Mouse (Mus musculus): ENCODE results near the gene Rps10. TPM values are rescaled to one million over a fixed set of nuclear protein-coding genes. Genes with fewer than 3 reads are reported as not detected.

Rps10 gene
- total RNA-seq, 2 experiments from 2014 or later, result 440 to 648 TPM

DNA sequence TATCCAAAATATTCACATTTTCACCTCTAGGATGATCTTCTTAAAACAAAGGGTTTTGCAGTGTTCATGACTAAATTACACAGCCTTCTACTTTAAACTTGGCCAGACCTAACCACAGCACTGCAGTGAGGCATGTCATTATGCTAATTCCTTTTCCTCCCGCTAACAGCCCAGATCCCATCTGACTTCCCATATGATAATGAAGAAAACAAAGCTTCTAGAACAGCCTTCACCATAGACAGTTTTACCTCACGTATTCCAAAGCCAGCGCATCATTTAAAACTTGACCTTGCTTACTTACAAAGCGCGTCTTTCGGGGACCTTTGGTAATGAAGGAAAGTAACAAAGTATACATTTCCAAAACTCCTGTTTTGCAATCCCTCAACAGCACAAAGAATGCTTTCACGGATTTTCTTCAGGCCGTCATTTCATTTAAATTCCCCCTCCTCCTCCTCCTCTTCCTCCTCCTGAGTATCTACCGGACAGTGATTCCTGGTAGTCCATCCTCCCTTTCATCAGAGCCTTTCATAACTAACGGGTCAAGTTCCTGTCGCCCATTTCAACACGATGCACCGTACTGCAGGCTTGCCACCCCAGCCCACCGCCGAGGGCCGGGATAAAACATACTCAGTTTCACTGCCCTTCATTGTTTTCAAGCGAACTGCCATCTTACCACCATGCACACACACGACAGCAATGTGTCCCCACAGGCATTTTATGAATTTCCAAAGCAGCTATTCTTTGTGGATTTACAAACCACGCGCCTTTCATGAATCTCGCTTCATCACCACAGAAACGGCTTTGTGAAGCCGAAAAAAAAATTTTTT lies 14.6 kb downstream of the Rps10 start:
- no peak for ATAC-seq (replicated peaks; ENCODE audit: low FRiP score, poor library complexity, severe bottlenecking)

DNA sequence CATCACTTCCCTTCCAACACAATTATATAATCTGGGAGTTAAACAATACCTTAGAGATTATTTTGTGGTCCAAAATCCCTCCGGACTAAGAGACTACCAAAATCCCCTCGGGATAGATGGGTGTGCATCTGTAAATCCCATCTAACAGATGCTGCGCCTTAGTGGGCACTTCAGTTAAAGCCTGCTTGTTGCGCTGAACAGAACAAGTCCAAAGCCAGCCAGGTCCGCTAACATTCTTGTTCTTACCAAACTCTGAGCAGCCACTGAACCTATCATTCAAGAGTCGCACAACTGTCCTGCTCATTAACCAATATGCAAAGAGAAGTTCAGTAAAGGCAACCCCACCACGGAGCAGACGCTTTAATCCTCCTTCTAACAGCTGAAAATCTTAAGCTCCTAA lies 15.3 kb downstream of the Rps10 start:
- ATAC-seq (replicated peaks; ENCODE audit: low FRiP score, poor library complexity, severe bottlenecking), result no peak

DNA sequence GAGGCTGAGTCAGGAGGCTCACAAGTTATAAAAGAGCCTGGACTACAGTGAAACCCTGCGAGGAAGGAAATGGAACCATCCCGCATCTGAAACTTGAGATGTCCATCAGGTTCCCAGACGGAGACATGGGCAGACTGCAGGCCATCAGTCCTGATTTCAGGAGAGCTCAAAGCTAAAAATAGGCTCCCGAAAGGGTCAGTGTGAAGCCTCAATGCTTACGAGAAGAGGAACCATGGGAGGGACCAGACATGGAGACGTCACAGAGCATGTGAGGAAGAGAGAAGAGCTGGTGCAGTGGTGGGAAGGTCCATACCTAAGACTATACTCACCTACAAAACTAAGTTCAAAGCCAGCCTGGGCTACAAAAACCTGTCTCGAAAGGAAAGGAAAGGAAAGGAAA lies 21.1 kb downstream of the Rps10 start:
- ATAC-seq (replicated peaks; ENCODE audit: low FRiP score, poor library complexity, severe bottlenecking), result no peak

DNA sequence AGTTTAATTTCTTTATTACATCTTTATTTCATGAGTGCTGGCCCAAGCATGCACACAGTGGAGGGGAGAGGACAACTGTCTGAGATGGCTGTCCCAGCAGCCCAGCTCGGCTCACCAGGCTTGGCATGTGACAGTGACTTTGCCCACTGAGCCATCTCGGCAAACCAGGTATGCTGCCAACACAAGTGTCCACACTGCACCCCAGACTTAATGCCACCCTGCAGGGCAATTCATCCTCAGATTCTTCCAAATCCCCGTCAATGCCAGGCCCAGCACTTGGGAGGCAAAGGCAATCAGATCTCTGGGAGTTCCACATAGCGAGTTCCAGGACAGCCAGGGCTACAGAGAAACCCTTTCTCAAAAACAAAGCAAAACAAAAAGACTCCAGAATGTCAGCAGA lies 23.5 kb downstream of the Rps10 start:
- ATAC-seq (replicated peaks; ENCODE audit: low FRiP score, poor library complexity, severe bottlenecking), result no peak

DNA sequence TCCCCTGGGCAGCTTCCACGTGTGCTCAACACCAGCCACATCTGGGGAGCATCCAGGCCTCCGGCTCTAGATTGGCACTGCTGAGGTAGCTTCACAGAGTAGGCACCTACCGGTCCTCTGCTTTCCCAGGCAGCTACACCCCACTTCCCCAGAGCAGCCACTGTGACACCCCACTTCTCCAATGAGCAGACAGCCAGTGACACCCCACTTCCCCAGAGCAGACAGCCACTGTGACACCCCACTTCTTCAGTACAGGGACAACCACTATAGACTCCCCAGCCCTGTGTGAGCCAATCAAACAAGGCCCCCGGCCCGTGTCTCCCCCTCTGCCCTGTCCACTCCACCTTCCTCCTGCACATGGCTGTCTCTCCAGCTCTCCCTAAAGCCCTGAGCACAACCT lies 24.5 kb downstream of the Rps10 start:
- 0 out of 2 replicates have a peak, but pooled peaks have one; percentile 31 for ATAC-seq (replicated peaks; ENCODE audit: low FRiP score, poor library complexity, severe bottlenecking)

DNA sequence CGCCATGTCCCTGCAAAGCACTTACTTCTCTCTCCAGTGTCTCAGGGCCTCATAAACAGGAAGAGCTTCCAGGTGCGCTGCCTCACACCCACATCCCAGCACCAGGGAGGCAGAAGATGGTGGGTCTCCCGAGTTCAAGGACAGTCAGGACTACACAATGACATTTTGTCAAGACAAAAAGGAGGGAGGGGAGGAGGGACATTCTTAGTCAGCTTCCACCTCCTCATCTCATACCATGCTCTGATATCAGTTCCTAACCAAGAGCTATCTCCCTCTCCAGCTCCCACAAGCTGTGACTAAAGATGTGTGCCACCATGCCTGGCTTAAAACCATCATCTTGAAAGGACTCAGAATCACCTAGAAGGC lies 25.0 kb downstream of the Rps10 start:
- no peak for ATAC-seq (replicated peaks; ENCODE audit: low FRiP score, poor library complexity, severe bottlenecking)

DNA sequence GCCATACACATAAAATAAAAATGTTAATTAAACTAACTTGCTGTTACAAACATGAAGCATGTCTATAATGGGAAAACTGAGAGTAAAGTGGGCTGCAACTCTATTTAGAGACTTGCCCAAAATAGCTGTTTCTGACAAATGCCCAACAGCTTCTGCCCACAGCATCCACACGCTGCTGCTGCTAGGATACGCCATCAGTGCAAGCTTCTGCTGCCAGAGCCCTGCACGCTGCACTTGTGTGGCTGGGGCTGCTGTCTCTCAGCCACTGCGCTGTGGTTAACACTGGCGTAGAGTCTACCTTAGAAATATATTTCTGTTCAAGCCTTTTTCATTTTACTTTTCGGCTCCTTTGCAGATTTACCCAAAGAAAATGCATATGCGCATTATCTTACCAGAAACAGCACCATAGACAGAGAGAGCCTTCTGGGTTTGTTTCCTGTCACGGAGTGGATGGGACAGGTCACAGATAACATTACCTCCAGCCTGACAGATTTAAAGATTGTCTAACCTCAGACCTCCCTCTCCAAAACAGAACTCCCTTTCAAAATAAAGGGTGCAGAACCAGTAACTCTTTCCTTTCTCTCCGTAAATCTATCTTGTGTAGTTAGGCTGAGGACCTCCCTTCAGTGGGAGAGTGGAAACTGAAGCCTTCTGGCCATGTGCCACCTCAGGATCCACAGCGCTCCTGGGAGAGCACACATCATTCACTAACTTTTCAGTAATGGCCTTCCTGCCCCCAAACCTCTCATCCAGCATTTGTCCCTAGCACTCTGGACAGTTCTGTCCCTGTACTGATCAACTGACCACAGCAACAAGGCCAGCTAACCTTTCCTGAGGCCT lies 25.6 kb downstream of the Rps10 start:
- no peak for ATAC-seq (replicated peaks; ENCODE audit: low FRiP score, poor library complexity, severe bottlenecking)

DNA sequence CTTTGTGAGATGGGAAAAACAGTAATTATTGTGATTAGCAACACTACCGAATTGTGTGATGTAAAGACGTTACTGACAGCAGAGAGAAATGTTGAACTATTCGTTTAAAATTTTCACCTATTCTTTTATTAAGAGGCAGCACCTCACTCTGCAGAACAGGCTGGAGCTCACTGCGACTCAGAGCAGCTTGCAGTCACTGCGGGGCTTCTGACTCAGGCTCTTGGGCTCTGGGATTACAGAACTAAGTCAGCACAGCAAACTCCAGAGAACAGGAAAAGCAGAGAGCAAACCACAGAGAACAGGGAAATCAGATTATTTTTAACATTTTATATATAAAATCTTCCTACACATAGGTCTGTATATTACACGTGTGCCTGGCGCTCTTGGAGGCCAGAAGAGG lies 26.9 kb downstream of the Rps10 start:
- ATAC-seq (replicated peaks; ENCODE audit: low FRiP score, poor library complexity, severe bottlenecking), result no peak

DNA sequence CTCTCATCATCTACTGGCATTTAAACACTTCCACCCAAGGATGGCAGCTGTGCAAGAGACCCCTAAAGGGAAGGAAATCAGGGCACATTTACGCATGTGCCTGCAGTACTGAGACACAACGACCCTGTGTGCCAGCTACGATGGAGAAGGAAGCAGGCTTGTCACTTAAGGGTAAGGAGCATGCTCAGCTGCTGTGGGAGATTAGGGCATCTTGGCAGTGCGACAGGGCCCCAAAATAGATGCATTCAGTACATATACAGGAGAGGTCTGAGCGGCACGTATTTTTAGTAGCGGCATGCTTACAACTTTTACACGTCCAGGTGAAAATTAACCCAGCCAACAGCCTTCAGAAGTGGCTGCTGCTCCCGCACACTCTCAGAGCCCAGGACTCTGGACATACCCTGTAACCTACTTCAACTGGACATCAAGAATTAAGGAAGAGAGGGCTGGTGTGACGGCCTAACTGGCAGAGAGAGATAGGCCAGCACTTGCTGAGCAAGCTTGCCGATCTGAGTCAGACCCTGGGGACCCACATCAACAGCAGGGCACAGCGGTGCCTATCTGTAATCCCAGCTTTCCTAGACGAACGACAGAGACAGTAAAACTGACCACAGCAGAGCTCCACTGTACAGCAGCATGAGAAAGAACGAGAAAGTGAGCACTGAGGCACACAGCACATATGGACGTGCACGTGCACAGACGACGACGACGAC lies 32.8 kb downstream of the Rps10 start:
- ATAC-seq (replicated peaks; ENCODE audit: low FRiP score, poor library complexity, severe bottlenecking), result peak; percentile 44

DNA sequence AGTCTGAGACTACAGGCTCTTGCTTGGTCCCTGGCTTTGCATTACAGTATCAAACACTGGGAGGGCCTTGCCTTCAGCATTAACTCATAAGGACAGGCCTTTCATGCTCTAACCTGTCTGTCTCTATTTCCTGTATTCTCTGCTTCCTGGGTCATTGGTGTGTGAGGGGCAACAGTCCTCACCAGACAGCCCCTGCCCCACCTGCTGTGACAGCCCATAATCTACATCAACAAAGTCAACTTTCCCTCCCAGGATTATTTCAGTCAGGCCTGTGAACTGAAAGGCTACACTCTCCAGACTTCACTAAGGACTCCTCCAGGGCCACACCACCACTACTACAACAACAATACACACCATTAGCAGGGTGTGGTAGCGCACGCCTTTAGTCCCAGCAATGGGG lies 33.4 kb downstream of the Rps10 start:
- ATAC-seq (replicated peaks; ENCODE audit: low FRiP score, poor library complexity, severe bottlenecking), result no peak

DNA sequence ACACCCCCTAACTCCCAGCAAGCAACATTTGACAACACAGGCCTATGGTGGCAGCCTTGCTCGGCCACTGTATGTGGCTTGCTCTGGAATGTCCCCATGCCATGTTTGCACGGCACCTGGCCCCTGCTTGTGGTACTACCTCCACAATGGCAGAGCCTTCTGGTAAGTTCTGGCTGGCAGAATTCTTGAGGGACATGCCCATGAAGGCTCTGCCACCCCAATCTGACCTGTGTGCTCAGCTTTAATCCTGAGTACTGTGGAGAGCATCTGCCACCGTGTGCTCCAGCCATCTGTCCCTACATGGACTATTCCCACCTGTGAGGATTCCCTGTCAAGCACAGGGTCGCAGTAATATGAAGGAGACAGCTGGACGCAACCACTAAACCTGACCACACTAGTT lies 35.6 kb downstream of the Rps10 start:
- ATAC-seq (replicated peaks; ENCODE audit: low FRiP score, poor library complexity, severe bottlenecking), result no peak

DNA sequence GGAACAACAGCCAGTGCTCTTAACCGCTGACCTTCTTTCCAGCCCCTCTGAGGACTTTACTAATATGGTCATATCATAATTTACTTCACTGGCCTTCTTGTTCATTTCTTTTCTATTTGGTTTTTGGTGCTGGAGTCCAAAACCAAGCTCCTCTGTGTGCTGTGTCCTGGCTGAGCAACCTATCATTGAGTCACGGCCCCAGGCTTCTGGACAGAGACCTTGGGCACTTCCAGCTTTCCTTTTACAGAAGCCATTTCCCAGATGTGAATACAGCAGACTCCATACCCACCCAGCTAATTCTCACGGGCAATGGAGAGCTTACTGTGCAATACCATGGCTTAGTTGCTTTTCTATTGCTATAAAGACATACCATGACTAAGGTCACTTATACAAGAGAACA lies 36.2 kb downstream of the Rps10 start:
- no peak for ATAC-seq (replicated peaks; ENCODE audit: low FRiP score, poor library complexity, severe bottlenecking)

DNA sequence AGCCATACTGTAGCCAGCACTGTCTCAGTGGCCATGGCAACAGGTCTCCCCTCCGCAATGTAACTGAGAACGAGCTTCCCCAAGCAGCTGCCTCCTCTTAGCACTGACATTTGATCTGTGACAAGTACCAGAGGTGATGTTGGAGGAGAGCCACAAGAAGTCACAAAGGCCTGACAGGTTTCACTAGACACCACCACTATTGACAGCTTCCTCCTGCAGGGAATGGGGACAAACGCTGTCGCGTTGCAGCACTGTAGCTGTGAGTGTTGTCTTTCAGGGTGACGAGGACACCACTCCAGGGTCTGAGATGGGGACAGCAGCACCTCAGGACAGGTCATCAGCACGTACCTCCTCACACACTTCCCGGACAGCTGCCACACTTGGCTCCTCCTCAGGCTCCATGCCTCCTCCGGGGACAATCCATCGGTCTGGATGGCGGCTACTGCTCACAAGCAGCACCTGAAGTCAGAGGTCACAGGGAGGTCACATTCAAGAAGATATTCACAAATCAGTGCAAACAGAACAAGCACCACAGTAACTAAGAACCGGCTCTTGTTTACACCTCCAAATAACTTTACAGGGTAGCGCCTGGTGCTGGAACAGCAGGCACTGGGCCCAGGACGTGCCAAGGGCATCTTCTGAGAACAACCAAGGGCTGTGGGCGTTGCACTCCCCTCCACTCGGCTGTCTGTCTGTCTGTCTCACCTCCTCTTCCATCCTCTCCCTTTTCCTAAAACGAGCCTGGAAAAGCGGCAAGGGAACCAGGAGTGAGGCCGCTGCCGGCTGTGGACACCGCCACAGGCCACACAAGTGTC lies 39.9 kb downstream of the Rps10 start:
- ATAC-seq (replicated peaks; ENCODE audit: low FRiP score, poor library complexity, severe bottlenecking), result no peak

DNA sequence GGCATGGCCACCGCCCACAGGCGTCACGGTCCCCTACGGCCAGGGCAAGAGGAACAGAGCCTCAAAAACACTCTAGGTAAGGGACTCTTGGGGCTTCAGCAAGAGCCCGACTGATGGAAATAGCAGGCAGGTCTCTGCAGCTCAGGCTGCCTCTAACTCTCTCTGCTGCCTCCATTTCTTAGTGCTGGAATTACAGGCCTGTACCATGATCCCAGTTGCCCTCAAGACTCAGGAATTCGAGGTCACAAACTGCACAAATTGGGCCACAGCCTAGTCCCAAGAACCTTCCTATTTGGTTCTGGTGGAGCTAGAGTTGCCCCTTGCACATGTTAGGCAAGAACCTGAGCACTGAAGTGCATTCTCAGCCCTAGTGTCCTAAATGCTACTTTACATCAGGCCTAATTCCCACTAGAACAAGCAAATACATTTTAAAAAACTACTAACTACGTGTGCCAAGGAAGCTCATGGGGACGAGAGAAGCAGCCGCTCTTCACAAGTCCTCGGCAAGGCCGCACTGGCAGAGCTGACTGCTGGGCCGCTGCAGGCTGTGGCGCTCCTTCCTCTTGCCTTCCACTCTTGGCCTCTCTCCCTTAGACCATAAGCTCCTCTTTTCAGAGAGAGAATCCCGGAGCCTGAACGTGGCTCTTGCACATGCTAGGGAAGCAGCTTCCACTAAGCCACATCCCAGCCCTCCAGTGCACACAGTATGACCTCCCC lies 40.7 kb downstream of the Rps10 start:
- no peak for ATAC-seq (replicated peaks; ENCODE audit: low FRiP score, poor library complexity, severe bottlenecking)

DNA sequence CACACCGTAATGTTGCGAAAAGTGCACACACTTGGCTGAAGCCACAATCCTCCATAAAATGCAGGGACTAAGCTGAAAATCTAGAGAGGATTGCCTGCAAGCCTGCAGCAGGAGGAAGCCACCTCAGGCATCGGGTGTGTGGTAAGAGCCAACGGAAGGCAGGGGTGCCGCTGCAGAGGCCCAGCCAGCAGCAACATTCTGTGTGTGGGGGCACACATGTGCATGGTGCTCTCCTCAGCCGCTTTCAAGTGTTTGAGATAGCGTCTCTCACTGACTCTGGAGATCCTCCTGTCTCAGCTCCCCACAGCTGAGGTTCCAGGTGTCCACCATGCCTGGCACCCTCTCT lies 43.9 kb downstream of the Rps10 start:
- no peak for ATAC-seq (replicated peaks; ENCODE audit: low FRiP score, poor library complexity, severe bottlenecking)

DNA sequence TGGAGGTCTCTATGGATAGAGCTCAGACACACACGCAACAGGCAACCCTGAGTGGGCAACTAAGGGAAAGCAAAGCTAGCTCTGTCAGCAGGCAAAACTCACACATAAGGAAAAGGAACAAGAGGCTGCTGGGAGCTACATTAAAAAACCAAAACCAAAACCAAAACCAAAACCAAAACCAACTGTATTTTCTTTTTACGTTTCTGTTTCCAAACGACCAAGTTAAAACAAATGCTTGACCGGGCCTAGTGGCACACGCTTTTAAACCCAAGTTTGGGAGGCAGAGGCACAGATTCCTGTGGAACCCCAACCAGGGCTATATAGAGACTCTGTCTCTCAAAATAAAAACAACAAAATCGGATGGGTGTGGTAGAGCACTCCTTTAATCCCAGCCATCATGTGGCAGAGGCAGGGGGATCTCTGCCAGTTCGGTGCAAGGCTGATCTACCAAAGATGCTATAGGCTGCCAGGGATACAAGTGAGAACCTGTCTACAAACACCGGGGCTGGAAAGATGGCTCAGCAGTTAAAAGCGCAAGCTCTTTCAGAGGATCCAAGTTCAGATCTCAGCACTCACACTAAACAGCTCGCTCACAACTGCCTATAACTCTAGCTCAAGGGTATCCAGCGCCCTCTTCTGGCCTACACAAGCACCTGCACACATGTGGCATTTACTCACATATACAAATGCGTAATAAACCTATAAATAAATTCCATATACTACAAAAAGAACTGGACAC lies 44.5 kb downstream of the Rps10 start:
- no peak for ATAC-seq (replicated peaks; ENCODE audit: low FRiP score, poor library complexity, severe bottlenecking)

DNA sequence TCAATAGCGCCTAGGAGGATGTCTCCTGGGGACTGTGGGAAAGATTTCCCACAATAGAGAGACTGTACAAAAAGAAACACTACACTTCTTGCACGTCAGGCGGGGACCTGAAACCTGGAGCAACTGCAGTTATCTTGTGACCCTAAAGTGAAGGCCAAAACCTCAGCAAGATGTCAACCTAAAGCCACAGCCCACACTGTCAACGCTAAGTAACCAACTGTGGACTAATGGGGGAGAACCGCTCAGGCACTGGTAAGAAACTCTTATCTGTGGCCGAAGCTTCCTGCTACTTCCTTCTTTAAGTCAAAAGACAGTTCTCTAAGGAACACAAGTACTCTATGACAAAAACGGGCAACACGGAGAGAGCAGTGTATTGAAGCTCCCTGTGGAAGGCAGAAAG lies 48.2 kb downstream of the Rps10 start:
- no peak for ATAC-seq (replicated peaks; ENCODE audit: low FRiP score, poor library complexity, severe bottlenecking)

DNA sequence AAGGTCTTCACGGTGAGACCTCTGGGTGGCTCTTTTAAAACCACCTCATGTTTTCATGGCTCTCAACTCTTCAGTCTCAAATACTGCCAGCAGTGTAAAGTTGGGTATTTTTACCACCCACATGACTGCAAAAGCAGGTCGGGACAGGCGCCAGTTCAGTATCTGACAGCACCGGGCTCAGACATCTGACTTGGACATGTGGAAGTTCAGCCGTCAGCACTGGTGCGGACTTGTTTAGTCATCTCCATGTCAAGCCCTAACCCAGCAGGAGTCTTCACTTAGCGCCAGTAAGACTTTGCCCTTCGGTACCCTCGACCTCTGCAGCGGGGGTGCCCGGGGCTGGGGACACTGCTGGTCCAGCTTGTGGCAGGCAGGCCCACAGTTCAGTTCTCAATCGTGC lies 49.2 kb downstream of the Rps10 start:
- ATAC-seq (replicated peaks; ENCODE audit: low FRiP score, poor library complexity, severe bottlenecking), result no peak

DNA sequence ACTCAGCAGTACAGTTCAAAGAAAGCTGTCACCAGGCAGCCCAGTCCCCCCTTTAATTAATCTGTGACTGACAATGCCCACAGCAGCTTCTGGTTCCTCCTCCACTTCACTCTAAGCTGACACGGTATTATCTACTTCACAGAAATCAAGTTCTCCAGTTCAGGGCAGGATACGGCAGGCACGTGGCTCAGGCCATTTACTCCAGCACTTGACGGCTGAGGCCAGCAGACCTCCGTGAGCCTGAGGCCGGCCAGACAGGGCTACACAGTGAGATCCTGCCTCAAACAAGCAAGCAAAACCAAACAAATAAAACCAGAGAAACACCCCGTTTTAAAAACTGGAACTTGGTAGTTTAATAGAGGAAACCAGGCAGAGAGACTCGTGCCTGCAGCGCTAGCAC lies 49.8 kb downstream of the Rps10 start:
- no peak for ATAC-seq (replicated peaks; ENCODE audit: low FRiP score, poor library complexity, severe bottlenecking)

Measured in erythroid progenitor cell, adult 5-6 weeks (primary cell).